Mouse (Mus musculus) neural tube, embryonic 11.5 days (tissue): ENCODE measurements at regions not wholly inside any gene's neighbourhood (a gene's known extent, or its start where the extent isn't known, plus 50 kb on each side); places are given as distances from the start of the nearest gene placed in this dataset.

Source experiments
- ATAC-seq: fragments of 200-750 bp; cut with Nextera tagmentation; 2 replicates; pipeline ENCODE4 v1.8.0; 2017; ENCODE audit warnings: moderate number of reproducible peaks, mild to moderate bottlenecking, moderate TSS enrichment, moderate library complexity; ENCODE audit not compliant: insufficient read depth, low FRiP score, low TSS enrichment
- DNase-seq: peaks from one replicate; pipeline ENCODE4 v3.0.0-alpha.2; 2015; ENCODE audit warnings: low spot score
- H3K27ac ChIP-seq: fragments of 300-500 bp; sonication (generic); 2 replicates; pipeline ENCODE4 v1.5.1; 2014; ENCODE audit warnings: low read depth, mild to moderate bottlenecking, low read length
- H3K27me3 ChIP-seq: fragments of 300-500 bp; sonication (generic); 2 replicates; pipeline ENCODE4 v1.6.1; 2014; ENCODE audit warnings: mild to moderate bottlenecking, low read length, mixed read lengths; ENCODE audit not compliant: control insufficient read depth, insufficient read depth
- H3K36me3 ChIP-seq: fragments of 300-500 bp; sonication (generic); 2 replicates; pipeline ENCODE4 v1.6.1; 2014; ENCODE audit warnings: mild to moderate bottlenecking, low read length, moderate library complexity, mixed read lengths; ENCODE audit not compliant: control insufficient read depth, insufficient read depth
- H3K4me1 ChIP-seq: fragments of 300-500 bp; sonication (generic); 2 replicates; pipeline ENCODE4 v1.6.1; 2014; ENCODE audit warnings: low read length, mixed read lengths; ENCODE audit not compliant: control insufficient read depth, insufficient read depth
- H3K4me2 ChIP-seq: fragments of 300-500 bp; sonication (generic); 2 replicates; pipeline ENCODE4 v1.6.1; 2014; ENCODE audit warnings: low read depth, mild to moderate bottlenecking, moderate library complexity
- H3K4me3 ChIP-seq: fragments of 300-500 bp; sonication (generic); 2 replicates; pipeline ENCODE4 v1.5.1; 2014; ENCODE audit warnings: low read depth, low read length
- H3K9ac ChIP-seq: fragments of 300-500 bp; sonication (generic); 2 replicates; pipeline ENCODE4 v1.6.1; 2014; ENCODE audit warnings: mild to moderate bottlenecking, low read length
- H3K9me3 ChIP-seq: fragments of 300-500 bp; sonication (generic); 2 replicates; pipeline ENCODE4 v1.6.1; 2016; ENCODE audit warnings: low read length; ENCODE audit not compliant: control insufficient read depth
- WGBS: fragments of 180-500 bp; shearing (Covaris S2); extraction: QIAGEN DNeasy Blood & Tissue Kit; methylation state at CpG from one replicate; pipeline ENCODE4 v1.1.7; 2014; 5-methylcytosine and 5-hydroxymethylcytosine counted together

GRCm38 (mm10) chr1:137091762-137092161 lies 131.5 kb upstream of the Nr5a2 start:
- Histone ChIP-seq H3K36me3 (no peaks in the 10 kb centered on the region), H3K4me3 (no peak overlapping the region), H3K9me3 (no peaks in the 10 kb centered on the region), H3K27ac (no peak overlapping the region), H3K27me3 (no peaks in the 10 kb centered on the region), H3K4me1 (no peaks in the 10 kb centered on the region), H3K4me2 (no peak overlapping the region), H3K9ac (no peak overlapping the region)
- DNase-seq (peak; percentile 24), ATAC-seq (no peak)
- 18% methylated on average over 9 of the region's 9 CpGs for WGBS

DNA sequence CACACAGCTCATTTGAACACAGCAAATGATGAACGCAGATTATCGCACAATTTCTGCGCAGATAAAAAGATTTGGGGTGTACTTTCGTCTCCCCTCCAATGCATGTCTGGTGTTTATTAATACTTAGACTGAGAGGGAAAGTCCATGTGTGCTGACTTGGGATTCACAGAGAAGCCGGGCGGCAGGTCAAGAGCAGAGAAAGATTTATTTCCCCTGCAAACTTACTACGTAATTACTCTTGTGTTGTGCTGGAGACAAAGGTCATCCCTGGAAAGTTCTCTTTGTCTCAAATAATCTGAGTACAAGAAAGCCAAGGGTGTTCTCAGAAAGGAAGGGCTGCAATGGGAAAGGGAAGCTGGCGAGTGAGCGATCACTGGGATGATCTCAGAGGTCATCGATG lies 127.9 kb upstream of the Nr5a2 start:
- WGBS: 57% methylated on average over 10 of the region's 10 CpGs
- H3K27ac ChIP-seq: no peak overlapping the region
- no peaks in the 10 kb centered on the region for H3K4me1 ChIP-seq
- ATAC-seq: no peak
- no peaks in the 10 kb centered on the region for H3K9me3 ChIP-seq
- H3K9ac ChIP-seq: no peak overlapping the region
- H3K4me3 ChIP-seq: no peak overlapping the region
- H3K4me2 ChIP-seq: no peak overlapping the region
- no peak for DNase-seq
- no peaks in the 10 kb centered on the region for H3K27me3 ChIP-seq
- no peaks in the 10 kb centered on the region for H3K36me3 ChIP-seq

DNA sequence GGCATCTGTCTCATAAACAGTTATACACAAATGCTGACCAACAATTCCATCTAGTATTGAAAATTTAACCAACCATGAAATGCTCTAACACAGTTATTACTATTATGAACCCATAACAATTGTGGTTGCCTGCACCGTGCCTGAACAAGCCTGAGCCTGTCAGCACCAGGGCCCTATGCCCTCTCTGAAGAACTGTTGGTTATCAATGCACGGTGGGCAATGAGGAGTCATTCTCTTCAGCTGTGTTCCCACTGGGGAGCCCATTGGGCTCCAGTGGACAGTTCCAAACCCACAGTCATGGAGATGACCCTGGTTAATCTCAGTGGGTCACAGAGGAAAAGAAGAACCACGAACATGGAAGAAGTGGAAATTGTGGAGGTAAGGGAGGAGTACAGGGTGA lies 126.5 kb upstream of the Nr5a2 start:
- 93% methylated on average over 3 of the region's 3 CpGs for WGBS
- Histone ChIP-seq H3K9ac (no peak overlapping the region), H3K27ac (no peak overlapping the region), H3K4me2 (no peak overlapping the region), H3K27me3 (no peaks in the 10 kb centered on the region), H3K4me3 (no peak overlapping the region), H3K36me3 (no peaks in the 10 kb centered on the region), H3K9me3 (no peaks in the 10 kb centered on the region), H3K4me1 (no peaks in the 10 kb centered on the region)
- ATAC-seq: no peak
- DNase-seq: no peak

DNA sequence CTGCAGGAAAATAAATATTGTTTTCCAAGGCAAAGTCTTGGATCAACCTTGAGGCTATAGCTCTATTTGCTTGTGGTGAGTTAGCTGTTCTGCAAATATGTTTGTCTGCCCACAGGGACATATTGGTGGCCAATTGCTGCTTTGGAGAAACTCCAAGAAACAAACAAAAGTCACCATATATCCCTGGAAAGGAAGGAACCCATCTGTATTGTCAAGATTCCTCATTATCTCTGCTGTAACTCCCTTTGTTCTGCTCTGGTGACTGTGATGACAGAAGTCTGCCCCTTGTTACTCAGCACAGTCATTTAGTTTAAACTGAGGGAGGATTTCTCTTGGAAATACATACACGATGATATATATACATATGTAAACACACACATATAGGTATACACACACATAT lies 123.3 kb upstream of the Nr5a2 start:
- H3K9ac ChIP-seq: no peak overlapping the region
- no peaks in the 10 kb centered on the region for H3K4me1 ChIP-seq
- ATAC-seq (no peak), DNase-seq (no peak)
- H3K27ac ChIP-seq: no peak overlapping the region
- no peaks in the 10 kb centered on the region for H3K9me3 ChIP-seq
- 64% methylated on average over 1 of the region's 1 CpGs for WGBS
- H3K36me3 ChIP-seq: no peaks in the 10 kb centered on the region
- H3K4me2 ChIP-seq: no peak overlapping the region
- H3K4me3 ChIP-seq: no peak overlapping the region
- H3K27me3 ChIP-seq: no peaks in the 10 kb centered on the region

DNA sequence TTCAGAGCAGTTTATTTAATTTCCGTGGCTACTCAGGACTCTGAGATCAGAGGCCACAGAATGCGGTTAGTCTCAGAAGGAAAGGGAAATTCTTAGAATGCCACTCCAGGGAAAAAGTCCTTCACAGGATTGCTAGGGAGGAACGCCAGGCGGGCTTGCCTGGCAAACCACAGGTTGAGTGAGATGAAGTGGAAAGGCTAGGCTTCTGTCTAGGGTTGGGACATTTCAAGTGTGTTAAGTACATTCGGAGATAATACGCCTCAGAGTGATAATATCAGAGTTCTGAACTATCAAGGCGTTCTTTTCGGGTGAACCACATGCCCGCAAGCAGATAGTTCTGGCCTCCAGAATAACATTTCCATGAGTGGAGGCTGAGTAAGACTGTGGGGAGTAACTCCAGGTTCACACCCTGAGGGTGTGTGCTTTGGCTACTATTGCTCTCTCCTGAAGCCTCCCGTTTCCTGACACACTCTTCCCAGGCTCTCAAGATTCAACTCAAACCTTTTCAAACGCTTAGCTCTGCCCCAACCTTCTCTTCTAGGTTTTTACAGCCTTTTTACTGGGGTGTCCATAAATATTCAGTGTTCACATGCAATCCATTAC lies 119.3 kb upstream of the Nr5a2 start:
- no peak overlapping the region for H3K27ac ChIP-seq
- H3K4me3 ChIP-seq: no peak overlapping the region
- DNase-seq (no peak), ATAC-seq (no peak)
- H3K9ac ChIP-seq: no peak overlapping the region
- no peak overlapping the region for H3K4me2 ChIP-seq
- WGBS: 82% methylated on average over 11 of the region's 11 CpGs
- no peaks in the 10 kb centered on the region for H3K27me3 ChIP-seq
- no peaks in the 10 kb centered on the region for H3K36me3 ChIP-seq
- no peaks in the 10 kb centered on the region for H3K9me3 ChIP-seq
- no peaks in the 10 kb centered on the region for H3K4me1 ChIP-seq

DNA sequence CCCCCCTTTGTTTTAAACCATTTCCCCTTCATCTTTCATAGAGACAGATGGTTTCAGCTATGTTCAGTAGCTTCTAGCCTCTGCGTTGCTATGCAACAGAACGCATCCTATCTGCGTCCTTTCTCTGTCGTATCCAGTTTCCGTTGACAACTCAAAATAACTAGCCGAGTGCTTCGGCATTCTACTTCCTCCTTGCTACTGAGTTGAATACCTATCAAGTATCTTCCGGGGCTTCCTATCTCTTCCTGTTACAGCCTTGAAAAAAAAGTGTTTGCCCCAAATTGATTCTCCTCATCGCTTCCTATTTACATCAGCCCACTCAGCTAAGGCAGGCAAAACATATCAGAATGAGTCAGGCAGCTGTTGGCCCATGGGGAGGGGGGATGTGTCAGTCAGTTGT lies 114.5 kb upstream of the Nr5a2 start:
- WGBS: 60% methylated on average over 9 of the region's 9 CpGs
- no peaks in the 10 kb centered on the region for H3K9me3 ChIP-seq
- no peak overlapping the region for H3K4me2 ChIP-seq

DNA sequence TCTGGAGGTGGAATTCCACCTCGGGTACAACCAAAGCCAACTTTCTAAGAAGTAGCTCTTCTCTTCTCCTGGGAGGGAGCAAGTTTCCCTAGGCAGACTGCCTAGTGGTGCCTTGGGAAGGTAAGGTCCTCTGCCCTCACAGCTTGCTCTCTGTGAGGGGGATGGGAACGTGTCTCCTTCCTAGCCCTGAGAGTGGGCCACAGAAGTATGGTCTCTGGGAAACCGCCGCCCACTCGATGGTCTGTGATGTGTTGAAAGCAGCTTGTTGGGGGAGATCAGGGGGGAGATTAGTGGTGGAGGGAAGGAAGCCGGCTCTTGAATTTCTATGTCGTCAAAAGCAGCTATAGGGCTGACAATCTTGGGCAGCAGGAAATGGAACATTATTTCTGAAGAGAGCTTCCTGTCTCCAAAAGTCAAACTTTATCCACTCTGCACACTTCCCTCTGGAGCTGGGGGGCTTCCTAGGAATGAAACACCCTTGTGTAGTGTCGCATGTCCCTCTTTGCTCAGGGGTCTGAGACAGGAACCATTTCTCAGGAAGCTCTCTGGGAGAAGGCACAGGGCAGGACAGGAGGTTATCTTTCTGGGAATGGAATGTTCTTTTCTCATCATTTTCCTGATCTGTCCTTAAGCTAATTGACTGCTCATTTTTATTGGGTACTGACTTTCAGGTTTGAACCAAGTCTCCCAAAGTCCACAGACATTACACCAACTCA lies 113.8 kb upstream of the Nr5a2 start:
- Histone ChIP-seq H3K27ac (no peak overlapping the region), H3K9me3 (no peaks in the 10 kb centered on the region), H3K4me1 (no peaks in the 10 kb centered on the region), H3K4me2 (no peak overlapping the region), H3K9ac (no peak overlapping the region), H3K4me3 (no peak overlapping the region), H3K27me3 (no peaks in the 10 kb centered on the region), H3K36me3 (no peaks in the 10 kb centered on the region)
- DNase-seq (no peak), ATAC-seq (no peak)
- 80% methylated on average over 8 of the region's 8 CpGs for WGBS

More for the DNA sequence above, 114.5 kb upstream of the Nr5a2 start:
- Histone ChIP-seq H3K4me1 (no peaks in the 10 kb centered on the region), H3K27ac (no peak overlapping the region), H3K4me3 (no peak overlapping the region), H3K9ac (no peak overlapping the region), H3K36me3 (no peaks in the 10 kb centered on the region), H3K27me3 (no peaks in the 10 kb centered on the region)
- peak; percentile 16 for DNase-seq
- ATAC-seq: no peak

GRCm38 (mm10) chr1:137060914-137061313 lies 100.7 kb upstream of the Nr5a2 start:
- H3K9me3 ChIP-seq: no peaks in the 10 kb centered on the region
- no peak overlapping the region for H3K9ac ChIP-seq
- no peak overlapping the region for H3K4me2 ChIP-seq
- 83% methylated on average over 4 of the region's 4 CpGs for WGBS
- H3K36me3 ChIP-seq: no peaks in the 10 kb centered on the region
- no peak for ATAC-seq
- no peak for DNase-seq
- no peaks in the 10 kb centered on the region for H3K27me3 ChIP-seq
- no peaks in the 10 kb centered on the region for H3K4me1 ChIP-seq
- no peak overlapping the region for H3K4me3 ChIP-seq
- H3K27ac ChIP-seq: no peak overlapping the region

- H3K36me3 ChIP-seq: no peaks in the 10 kb centered on the region
- no peak overlapping the region for H3K9ac ChIP-seq
- no peak overlapping the region for H3K27ac ChIP-seq
- H3K27me3 ChIP-seq: no peaks in the 10 kb centered on the region
- H3K4me3 ChIP-seq: no peak overlapping the region
- no peak overlapping the region for H3K4me2 ChIP-seq
- no peaks in the 10 kb centered on the region for H3K9me3 ChIP-seq
- no peak for DNase-seq
- no peak for ATAC-seq
- no peaks in the 10 kb centered on the region for H3K4me1 ChIP-seq
These were observed 92.9 kb upstream of the Nr5a2 start for GRCm38 (mm10) chr1:137053134-137053533.
